Mouse (Mus musculus) neural tube, embryonic 12.5 days (tissue): ENCODE measurements around the gene Gsdma2. TPM values are rescaled to one million over a fixed set of nuclear protein-coding genes. Genes with fewer than 3 reads are reported as not detected.

ENCODE experiments used
- ATAC-seq: fragments of 200-750 bp; cut with Nextera tagmentation; 2 replicates; pipeline ENCODE4 v1.8.0; 2017; ENCODE audit warnings: low read depth, mild to moderate bottlenecking, moderate TSS enrichment, moderate library complexity; ENCODE audit not compliant: low FRiP score
- H3K27ac ChIP-seq: fragments of 300-500 bp; sonication (generic); 2 replicates; pipeline ENCODE4 v1.5.1; 2016
- H3K27me3 ChIP-seq: fragments of 300-500 bp; sonication (generic); replicated peaks from 2 replicates; pipeline ENCODE4 v1.6.1; 2016; ENCODE audit warnings: mild to moderate bottlenecking
- H3K36me3 ChIP-seq: fragments of 300-500 bp; sonication (generic); 2 replicates; pipeline ENCODE4 v1.6.1; 2016; ENCODE audit warnings: mild to moderate bottlenecking
- H3K4me1 ChIP-seq: fragments of 300-500 bp; sonication (generic); 2 replicates; pipeline ENCODE4 v1.6.1; 2016
- H3K4me2 ChIP-seq: fragments of 300-500 bp; sonication (generic); replicated peaks from 2 replicates; pipeline ENCODE4 v1.6.1; 2016; ENCODE audit warnings: mild to moderate bottlenecking
- H3K4me3 ChIP-seq: fragments of 300-500 bp; sonication (generic); 2 replicates; pipeline ENCODE4 v1.5.1; 2016
- H3K9ac ChIP-seq: fragments of 300-500 bp; sonication (generic); 2 replicates; pipeline ENCODE4 v1.6.1; 2016; ENCODE audit warnings: mild to moderate bottlenecking
- H3K9me3 ChIP-seq: fragments of 300-500 bp; sonication (generic); 2 replicates; pipeline ENCODE4 v1.6.1; 2016; ENCODE audit warnings: mild to moderate bottlenecking
- WGBS: fragments of 180-500 bp; shearing (Covaris S2); methylation state at CpG from one replicate; pipeline ENCODE4 v1.1.7; 2016; 5-methylcytosine and 5-hydroxymethylcytosine counted together
- polyA plus RNA-seq: library from polyadenylated mRNA; unstranded; fragments of >200 nt; fragmentation: Nextera tagmentation; extraction: Ambion mirVana; gene quantifications from 2 replicates; pipeline ENCODE4 v1.2.1, GENCODE M21; 2016

Gsdma2 gene
- polyA plus RNA-seq, 1 experiment from 2014 or later: not detected

DNA sequence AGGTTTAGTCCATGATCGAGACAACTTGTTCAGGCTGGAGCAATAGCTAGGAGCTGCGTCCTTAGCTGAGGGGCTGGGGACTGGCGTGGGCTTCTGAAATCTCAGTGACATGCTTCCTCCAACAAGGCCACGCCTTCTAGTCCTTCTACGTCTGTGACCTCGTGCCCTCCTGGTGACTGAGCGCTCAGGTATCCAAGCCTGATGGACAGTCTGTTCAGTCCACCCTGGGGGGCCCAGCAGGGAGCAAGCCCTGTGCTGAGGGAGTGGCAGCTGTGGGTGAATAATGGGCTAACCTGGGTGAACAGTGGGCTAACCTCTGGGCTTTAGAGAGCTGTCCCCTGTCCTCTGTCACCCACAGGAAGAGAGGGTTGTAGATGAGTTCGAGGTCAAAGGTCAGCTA is 41.5 kb downstream of the Gsdma2 start:
- Histone ChIP-seq H3K9ac (no peak overlapping the region), H3K9me3 (no peaks in the 10 kb centered on the region), H3K27ac (no peak overlapping the region), H3K36me3 (peaks cover 77% of the 10 kb centered on the region), H3K27me3 (no peaks in the 10 kb centered on the region), H3K4me2 (no peak overlapping the region), H3K4me3 (no peak overlapping the region), H3K4me1 (peaks cover 7% of the 10 kb centered on the region)
- ATAC-seq: no peak
- 93% methylated on average over 8 of the region's 8 CpGs for WGBS

DNA sequence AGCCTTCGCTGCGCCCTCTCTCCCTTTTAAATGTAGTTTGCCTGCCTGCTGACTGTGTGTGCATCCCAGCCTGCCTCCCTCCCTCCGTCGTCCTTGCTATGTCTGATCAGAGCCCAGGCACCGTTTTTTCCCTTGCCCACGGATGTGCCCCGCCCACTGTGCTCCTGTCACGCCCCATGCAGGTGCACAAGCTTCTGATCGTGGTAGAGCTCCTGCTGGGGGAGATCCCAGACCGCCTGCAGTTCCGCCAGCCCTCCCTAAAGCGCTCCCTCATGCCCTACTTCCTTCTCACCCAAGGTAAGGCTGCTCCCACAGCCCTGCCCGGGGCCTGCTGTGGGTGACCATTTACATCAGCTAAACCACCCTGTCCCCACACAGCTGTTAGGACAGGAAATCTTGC is 46.6 kb downstream of the Gsdma2 start:
- no peak overlapping the region for H3K4me2 ChIP-seq
- H3K27me3 ChIP-seq: no peaks in the 10 kb centered on the region
- ATAC-seq: no peak
- WGBS: 74% methylated on average over 13 of the region's 13 CpGs
- H3K27ac ChIP-seq: no peak overlapping the region
- no peaks in the 10 kb centered on the region for H3K4me1 ChIP-seq
- H3K9ac ChIP-seq: no peak overlapping the region
- H3K36me3 ChIP-seq: peaks cover 85% of the 10 kb centered on the region
- no peak overlapping the region for H3K4me3 ChIP-seq
- no peaks in the 10 kb centered on the region for H3K9me3 ChIP-seq

DNA sequence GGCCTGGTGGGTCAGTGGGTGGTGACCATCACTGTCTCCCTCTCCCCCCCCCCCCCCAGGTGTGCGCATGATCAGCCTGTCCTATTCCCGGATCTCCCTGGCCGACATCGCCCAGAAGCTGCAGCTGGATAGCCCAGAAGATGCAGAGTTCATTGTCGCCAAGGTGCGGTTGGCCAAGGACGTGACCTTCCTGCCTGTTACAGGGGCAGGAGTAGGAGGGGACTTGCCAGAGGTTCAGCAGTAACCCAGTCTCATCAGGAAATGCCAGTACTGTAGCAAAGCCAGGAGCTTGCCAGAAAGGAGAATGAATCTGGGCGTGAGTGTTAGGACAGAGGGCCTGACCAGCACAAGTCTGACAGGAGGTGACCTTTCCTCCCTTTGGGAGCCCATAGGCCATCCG is 47.2 kb downstream of the Gsdma2 start:
- no peaks in the 10 kb centered on the region for H3K9me3 ChIP-seq
- WGBS: 94% methylated on average over 9 of the region's 9 CpGs
- H3K36me3 ChIP-seq: peaks cover 81% of the 10 kb centered on the region
- no peaks in the 10 kb centered on the region for H3K27me3 ChIP-seq
- no peaks in the 10 kb centered on the region for H3K4me1 ChIP-seq
- no peak overlapping the region for H3K4me2 ChIP-seq
- no peak overlapping the region for H3K27ac ChIP-seq
- H3K9ac ChIP-seq: no peak overlapping the region
- no peak overlapping the region for H3K4me3 ChIP-seq
- ATAC-seq: no peak

DNA sequence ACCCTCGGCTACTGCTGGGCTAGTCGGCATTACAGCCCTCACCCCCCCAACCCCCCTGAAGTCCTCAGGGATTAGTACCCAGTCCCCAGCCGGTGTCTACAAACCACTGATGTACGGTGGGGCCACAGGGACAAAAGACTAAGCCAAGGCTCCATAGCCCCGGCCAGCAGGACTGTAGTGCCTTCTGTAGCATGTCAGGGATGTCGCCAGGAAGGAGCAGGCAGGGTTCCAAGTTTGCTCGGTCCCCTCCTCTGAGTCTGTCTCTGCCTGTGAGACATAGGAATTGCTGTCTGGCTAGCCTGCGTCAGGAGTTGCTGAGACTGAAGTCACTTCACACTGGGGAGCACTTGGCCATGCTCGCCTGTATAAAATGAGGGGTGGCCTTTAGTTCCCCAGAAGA is 47.7 kb downstream of the Gsdma2 start:
- no peak overlapping the region for H3K27ac ChIP-seq

DNA sequence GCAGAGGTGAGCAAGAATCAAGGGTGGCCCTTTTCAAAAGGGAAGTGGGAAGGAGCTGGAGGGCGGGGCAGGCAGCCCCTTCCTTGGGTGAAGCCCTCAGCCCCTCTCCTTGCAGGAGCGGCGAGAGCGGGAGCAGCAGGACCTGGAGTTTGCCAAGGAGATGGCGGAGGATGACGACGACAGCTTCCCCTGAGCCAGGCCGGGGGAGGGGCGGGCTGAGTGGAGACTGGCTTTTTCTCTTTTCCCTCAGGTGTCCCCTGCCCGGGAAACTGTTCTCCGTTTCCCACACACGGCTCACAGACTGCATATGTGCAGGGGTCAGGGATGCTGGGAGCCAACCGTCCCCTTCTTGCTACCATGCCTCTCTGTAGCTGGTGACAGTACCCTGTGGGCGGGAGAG is 48.8 kb downstream of the Gsdma2 start:
- no peak for ATAC-seq
- no peaks in the 10 kb centered on the region for H3K4me1 ChIP-seq
- H3K9ac ChIP-seq: no peak overlapping the region
- H3K4me2 ChIP-seq: no peak overlapping the region
- H3K36me3 ChIP-seq: peaks cover 67% of the 10 kb centered on the region
- no peak overlapping the region for H3K4me3 ChIP-seq
- no peaks in the 10 kb centered on the region for H3K9me3 ChIP-seq
- H3K27me3 ChIP-seq: no peaks in the 10 kb centered on the region
- no peak overlapping the region for H3K27ac ChIP-seq
- 77% methylated on average over 14 of the region's 14 CpGs for WGBS

More for the DNA sequence above, 47.7 kb downstream of the Gsdma2 start:
- Histone ChIP-seq H3K4me3 (no peak overlapping the region), H3K27me3 (no peaks in the 10 kb centered on the region), H3K4me2 (no peak overlapping the region), H3K4me1 (no peaks in the 10 kb centered on the region), H3K9me3 (no peaks in the 10 kb centered on the region), H3K36me3 (peaks cover 78% of the 10 kb centered on the region), H3K9ac (no peak overlapping the region)
- no peak for ATAC-seq
- WGBS: 88% methylated on average over 9 of the region's 9 CpGs

- Histone ChIP-seq H3K4me1 (no peaks in the 10 kb centered on the region), H3K4me2 (no peak overlapping the region), H3K36me3 (peaks cover 55% of the 10 kb centered on the region), H3K27ac (no peak overlapping the region), H3K9me3 (no peaks in the 10 kb centered on the region), H3K4me3 (no peak overlapping the region), H3K9ac (no peak overlapping the region), H3K27me3 (no peaks in the 10 kb centered on the region)
- ATAC-seq: no peak
- WGBS: 86% methylated on average over 14 of the region's 14 CpGs
Observed at GRCm38 (mm10) chr11:98696454-98697216, 50.1 kb downstream of the Gsdma2 start.

DNA sequence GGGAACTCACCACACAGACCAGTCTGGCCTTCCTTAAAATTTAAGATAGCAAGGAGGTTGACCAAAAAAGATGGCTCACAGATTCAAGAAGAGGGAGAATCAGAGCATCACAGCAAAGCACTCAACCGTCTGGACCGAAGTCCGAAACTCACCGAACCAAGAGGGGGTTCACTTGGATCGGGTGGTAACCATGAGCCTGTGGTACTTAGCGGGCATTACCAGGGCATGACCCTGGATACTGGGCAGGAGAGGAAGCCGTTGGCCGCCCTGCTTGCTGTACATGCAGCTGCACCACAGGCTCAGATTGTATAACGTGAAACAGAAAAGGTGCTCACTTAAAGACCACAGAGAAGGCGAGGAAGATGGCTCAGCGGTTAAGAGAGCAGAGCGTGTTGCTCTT is 50.7 kb downstream of the Gsdma2 start:
- Histone ChIP-seq H3K4me3 (no peak overlapping the region), H3K27me3 (no peaks in the 10 kb centered on the region), H3K4me2 (no peak overlapping the region), H3K9me3 (no peaks in the 10 kb centered on the region), H3K36me3 (peaks cover 49% of the 10 kb centered on the region), H3K9ac (no peak overlapping the region), H3K4me1 (no peaks in the 10 kb centered on the region), H3K27ac (no peak overlapping the region)
- no peak for ATAC-seq
- WGBS: 90% methylated on average over 12 of the region's 12 CpGs

DNA sequence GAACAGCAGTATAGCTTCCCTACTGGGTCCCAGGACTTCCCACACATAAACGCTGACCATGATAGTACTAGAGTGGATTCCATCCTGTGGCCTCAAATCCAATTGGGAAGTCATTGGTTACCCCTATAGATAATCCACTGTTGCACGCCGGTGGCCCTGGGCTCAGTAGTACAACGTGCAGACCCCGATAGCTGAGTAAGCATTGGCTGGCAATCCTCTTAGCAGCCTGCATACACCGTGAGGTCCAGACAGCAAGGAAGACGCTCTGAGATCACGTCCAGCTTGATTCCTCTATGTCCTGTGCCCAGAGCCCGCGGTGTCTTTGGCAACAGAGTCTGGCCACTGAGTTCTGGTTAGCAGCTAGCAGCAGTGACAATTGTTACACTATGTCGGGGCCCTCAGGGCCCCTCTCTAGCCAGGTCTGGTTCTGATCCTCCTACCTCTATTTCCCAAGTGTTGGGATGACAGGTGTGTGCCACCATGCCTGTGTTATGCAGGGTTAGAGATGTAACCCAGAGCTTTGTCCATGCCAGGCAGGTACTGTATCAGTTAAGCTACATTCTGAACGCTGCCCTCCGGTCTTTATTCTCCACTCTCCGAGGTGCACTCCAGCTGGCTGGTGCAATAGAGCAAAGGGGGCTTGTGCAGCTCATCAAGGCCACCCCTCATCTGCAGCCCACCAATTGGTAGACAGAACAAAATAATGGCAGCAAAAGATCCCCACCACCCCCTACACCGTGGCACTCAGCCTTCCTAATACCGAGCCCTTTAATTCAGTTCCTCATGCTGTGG is 52.5 kb downstream of the Gsdma2 start:
- ATAC-seq: no peak
- no peak overlapping the region for H3K4me2 ChIP-seq

GRCm38 (mm10) chr11:98699911-98700310 is 53.4 kb downstream of the Gsdma2 start:
- Histone ChIP-seq H3K36me3 (peaks cover 34% of the 10 kb centered on the region), H3K4me2 (no peak overlapping the region), H3K4me1 (no peaks in the 10 kb centered on the region), H3K9ac (no peak overlapping the region), H3K4me3 (no peak overlapping the region), H3K9me3 (no peaks in the 10 kb centered on the region), H3K27me3 (no peaks in the 10 kb centered on the region), H3K27ac (no peak overlapping the region)
- no peak for ATAC-seq
- 47% methylated on average over 4 of the region's 4 CpGs for WGBS

More for the DNA sequence above, 52.5 kb downstream of the Gsdma2 start:
- Histone ChIP-seq H3K27me3 (no peaks in the 10 kb centered on the region), H3K9me3 (no peaks in the 10 kb centered on the region), H3K27ac (no peak overlapping the region), H3K4me1 (no peaks in the 10 kb centered on the region), H3K36me3 (peaks cover 34% of the 10 kb centered on the region), H3K9ac (no peak overlapping the region), H3K4me3 (no peak overlapping the region)
- 85% methylated on average over 16 of the region's 16 CpGs for WGBS

GRCm38 (mm10) chr11:98701213-98701670 is 54.7 kb downstream of the Gsdma2 start, which contains the start of gene Csf3:
Gene Csf3 (plus strand): TSS chr11:98701263.
- Histone ChIP-seq H3K9me3 (no peaks in the 10 kb centered on the region), H3K4me3 (no peak within 1 kb of the TSS), H3K27me3 (no peaks in the 10 kb centered on the region), H3K9ac (0 out of 2 replicates have a peak within 1 kb of the TSS, but pooled peaks have one; percentile 23), H3K36me3 (peaks cover 34% of the 10 kb centered on the region), H3K4me1 (no peaks in the 10 kb centered on the region), H3K4me2 (no peak within 1 kb of the TSS), H3K27ac (no peak within 1 kb of the TSS)
- ATAC-seq: no peak
- WGBS: 31% methylated on average over 10 of the region's 10 CpGs

- ATAC-seq: no peak
- no peak overlapping the region for H3K4me3 ChIP-seq
- no peaks in the 10 kb centered on the region for H3K9me3 ChIP-seq
- H3K36me3 ChIP-seq: peaks cover 37% of the 10 kb centered on the region
- no peak overlapping the region for H3K9ac ChIP-seq
- no peaks in the 10 kb centered on the region for H3K4me1 ChIP-seq
- no peak overlapping the region for H3K4me2 ChIP-seq
- H3K27ac ChIP-seq: no peak overlapping the region
- WGBS: 69% methylated on average over 5 of the region's 5 CpGs
- no peaks in the 10 kb centered on the region for H3K27me3 ChIP-seq
Observed at GRCm38 (mm10) chr11:98702323-98702722, 55.8 kb downstream of the Gsdma2 start.

- no peak overlapping the region for H3K27ac ChIP-seq
- no peak overlapping the region for H3K4me2 ChIP-seq
- no peaks in the 10 kb centered on the region for H3K9me3 ChIP-seq
- no peak overlapping the region for H3K9ac ChIP-seq
- no peaks in the 10 kb centered on the region for H3K4me1 ChIP-seq
- ATAC-seq: no peak
- peaks cover 62% of the 10 kb centered on the region for H3K36me3 ChIP-seq
- no peaks in the 10 kb centered on the region for H3K27me3 ChIP-seq
- 88% methylated on average over 10 of the region's 10 CpGs for WGBS
- no peak overlapping the region for H3K4me3 ChIP-seq
Observed at GRCm38 (mm10) chr11:98705021-98705420, 58.5 kb downstream of the Gsdma2 start.
